Mouse (Mus musculus): ENCODE measurements around the gene Camk2d. TPM values are rescaled to one million over a fixed set of nuclear protein-coding genes. Genes with fewer than 3 reads are reported as not detected.

Camk2d gene
- total and polyA plus RNA-seq, 3 experiments = 0.07 to 0.35 TPM; not detected in 1

DNA sequence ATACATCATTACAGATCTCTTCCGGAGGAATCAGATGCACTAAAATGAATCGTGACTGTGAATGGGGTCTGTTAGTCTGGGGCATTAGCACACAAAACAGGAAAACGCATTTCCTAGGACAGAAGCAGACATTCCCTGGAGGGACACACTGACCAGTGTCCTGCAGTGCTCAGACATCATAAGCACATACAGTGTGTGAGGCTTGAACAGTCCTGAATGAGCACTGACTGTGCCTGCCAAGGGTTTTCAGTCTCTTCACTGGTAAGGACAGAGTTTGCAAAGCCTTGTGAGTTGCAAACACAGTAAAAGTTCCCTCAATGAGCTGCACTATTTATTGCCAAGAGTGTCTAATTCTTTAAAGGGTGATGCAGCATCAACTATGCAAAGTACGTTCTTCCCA lies 290.0 kb downstream of the Camk2d start:
- H3K36me3 ChIP-seq (ENCODE audit: control insufficient read depth in 1 of 2, insufficient read depth in 2 of 2, low read length in 2 of 2) = no peaks in the 10 kb centered on the region
- H3K27me3 ChIP-seq (ENCODE audit: control insufficient read depth in 1 of 2, insufficient read depth in 2 of 2, low read length in 2 of 2) = no peaks in the 10 kb centered on the region
- H3K79me2 ChIP-seq (ENCODE audit: control insufficient read depth, insufficient read depth, low read length, poor library complexity) = no peaks in the 10 kb centered on the region
- H3K27ac ChIP-seq (ENCODE audit: control insufficient read depth, low read depth, low read length) = no peak overlapping the region
- H3K9me3 ChIP-seq (replicated peaks; ENCODE audit: insufficient read depth, low read length) = no peaks in the 10 kb centered on the region
- TF ChIP-seq ZNF384 (IDR thresholded peaks at IDR 0.05; ENCODE audit: low read depth, low read length) (no peak), MYB (IDR thresholded peaks at IDR 0.05; ENCODE audit: low read depth, low read length) (no peak), USF2 (IDR thresholded peaks at IDR 0.05; ENCODE audit: borderline replicate concordance in 1 of 2, insufficient read depth in 1 of 2, low read depth in 1 of 2, low read length in 2 of 2) (no peak), RAD21 (IDR thresholded peaks at IDR 0.05; ENCODE audit: low read depth, low read length) (no peak), POLR2AphosphoS5 (IDR thresholded peaks at IDR 0.05; ENCODE audit: borderline replicate concordance, low read depth, low read length) (no peak), TBP (IDR thresholded peaks at IDR 0.05; ENCODE audit: low read depth, low read length) (no peak), CHD2 (IDR thresholded peaks at IDR 0.05; ENCODE audit: low read length) (no peak), BHLHE40 (IDR thresholded peaks at IDR 0.05; ENCODE audit: borderline replicate concordance, low read depth, low read length) (no peak), KAT2A (conservative IDR thresholded peaks at IDR 0.05; ENCODE audit: low read depth, low read length) (no peak), E2F4 (IDR thresholded peaks at IDR 0.05; ENCODE audit: borderline replicate concordance, low read depth, low read length) (no peak), CTCF (IDR thresholded peaks at IDR 0.05 in 2 of 3, conservative IDR thresholded peaks at IDR 0.05 in 1 of 3; ENCODE audit: control insufficient read depth in 1 of 3, insufficient read depth in 1 of 3, low read depth in 2 of 3, low read length in 3 of 3, poor library complexity in 1 of 3, severe bottlenecking in 1 of 3) (no peak)
- no peak overlapping the region for H3K9ac ChIP-seq (ENCODE audit: control insufficient read depth, low read depth, low read length, poor library complexity, severe bottlenecking)
- no peak for DNase-seq (ENCODE audit: low read depth, low spot score)
- H3K4me3 ChIP-seq (ENCODE audit: control insufficient read depth in 1 of 2, insufficient read depth in 1 of 2, low read depth in 2 of 2, low read length in 2 of 2) = no peak overlapping the region
- no peaks in the 10 kb centered on the region for H3K4me1 ChIP-seq (ENCODE audit: control insufficient read depth in 1 of 2, insufficient read depth in 2 of 2, low read length in 2 of 2)

DNA sequence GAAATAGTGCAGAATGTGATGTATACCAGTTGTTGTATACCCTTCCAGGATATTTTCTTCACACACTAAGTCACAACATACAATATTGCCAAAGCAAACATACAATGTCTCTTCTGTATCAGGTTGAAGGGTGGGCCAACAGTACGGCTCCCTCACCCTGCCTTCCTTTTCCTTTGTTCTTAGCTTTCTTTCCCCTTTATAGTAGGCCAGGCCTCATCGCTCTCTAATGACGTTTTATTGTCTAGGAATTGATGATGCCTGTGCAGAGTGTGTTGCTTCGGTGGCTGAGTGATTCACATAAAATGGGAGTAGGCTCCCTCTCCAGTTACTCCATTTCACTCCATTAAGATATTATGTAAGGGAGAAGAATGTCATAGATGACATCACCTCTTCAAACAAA lies 290.5 kb downstream of the Camk2d start:
- H3K36me3 ChIP-seq (ENCODE audit: control insufficient read depth in 1 of 2, insufficient read depth in 2 of 2, low read length in 2 of 2) = no peaks in the 10 kb centered on the region
- no peaks in the 10 kb centered on the region for H3K79me2 ChIP-seq (ENCODE audit: control insufficient read depth, insufficient read depth, low read length, poor library complexity)
- H3K9ac ChIP-seq (ENCODE audit: control insufficient read depth, low read depth, low read length, poor library complexity, severe bottlenecking) = no peak overlapping the region
- no peaks in the 10 kb centered on the region for H3K9me3 ChIP-seq (replicated peaks; ENCODE audit: insufficient read depth, low read length)
- H3K27ac ChIP-seq (ENCODE audit: control insufficient read depth, low read depth, low read length) = no peak overlapping the region
- H3K4me1 ChIP-seq (ENCODE audit: control insufficient read depth in 1 of 2, insufficient read depth in 2 of 2, low read length in 2 of 2) = no peaks in the 10 kb centered on the region
- DNase-seq (ENCODE audit: low read depth, low spot score) = no peak
- no peak overlapping the region for H3K4me3 ChIP-seq (ENCODE audit: control insufficient read depth in 1 of 2, insufficient read depth in 1 of 2, low read depth in 2 of 2, low read length in 2 of 2)
- H3K27me3 ChIP-seq (ENCODE audit: control insufficient read depth in 1 of 2, insufficient read depth in 2 of 2, low read length in 2 of 2) = no peaks in the 10 kb centered on the region
- no peak for TF ChIP-seq ZC3H11A (IDR thresholded peaks at IDR 0.05; ENCODE audit: low read depth, low read length)
- TF ChIP-seq TBP (IDR thresholded peaks at IDR 0.05; ENCODE audit: low read depth, low read length) = no peak
- no peak for TF ChIP-seq MAX (IDR thresholded peaks at IDR 0.05; ENCODE audit: low read length)
- TF ChIP-seq NRF1 (IDR thresholded peaks at IDR 0.05; ENCODE audit: insufficient read depth, low read depth, low read length, poor library complexity, severe bottlenecking) = no peak
- TF ChIP-seq POLR2AphosphoS2 (IDR thresholded peaks at IDR 0.05; ENCODE audit: low read length) = no peak
- TF ChIP-seq MYB (IDR thresholded peaks at IDR 0.05; ENCODE audit: low read depth, low read length) = no peak
- no peak for TF ChIP-seq UBTF (IDR thresholded peaks at IDR 0.05; ENCODE audit: borderline replicate concordance, insufficient read depth, low read depth, low read length)
- no peak for TF ChIP-seq GABPA (IDR thresholded peaks at IDR 0.05; ENCODE audit: low read depth, low read length)
- no peak for TF ChIP-seq ZMIZ1 (IDR thresholded peaks at IDR 0.05; ENCODE audit: low read depth, low read length)
- TF ChIP-seq NELFE (IDR thresholded peaks at IDR 0.05; ENCODE audit: low read depth, low read length) = no peak
- no peak for TF ChIP-seq ZNF384 (IDR thresholded peaks at IDR 0.05; ENCODE audit: low read depth, low read length)
- no peak for TF ChIP-seq POLR2AphosphoS5 (IDR thresholded peaks at IDR 0.05; ENCODE audit: borderline replicate concordance, low read depth, low read length)
- TF ChIP-seq USF1 (IDR thresholded peaks at IDR 0.05; ENCODE audit: low read depth, low read length) = no peak
- no peak for TF ChIP-seq TAL1 (IDR thresholded peaks at IDR 0.05; ENCODE audit: low read length)
- no peak for TF ChIP-seq HCFC1 (IDR thresholded peaks at IDR 0.05; ENCODE audit: low read depth, low read length)
- TF ChIP-seq POLR2A (IDR thresholded peaks at IDR 0.05; ENCODE audit: control insufficient read depth in 1 of 2, insufficient read depth in 1 of 2, low read depth in 1 of 2, low read length in 2 of 2, poor library complexity in 1 of 2) = no peak
- TF ChIP-seq USF2 (IDR thresholded peaks at IDR 0.05; ENCODE audit: borderline replicate concordance in 1 of 2, insufficient read depth in 1 of 2, low read depth in 1 of 2, low read length in 2 of 2) = no peak
- TF ChIP-seq GATA1 (IDR thresholded peaks at IDR 0.05; ENCODE audit: low read depth, low read length) = no peak
- TF ChIP-seq JUND (IDR thresholded peaks at IDR 0.05; ENCODE audit: low read depth, low read length) = no peak
- no peak for TF ChIP-seq KAT2A (conservative IDR thresholded peaks at IDR 0.05; ENCODE audit: low read depth, low read length)

All from MEL (cell line).